Mouse (Mus musculus): ENCODE measurements around the gene Anapc15. TPM values are rescaled to one million over a fixed set of nuclear protein-coding genes. Genes with fewer than 3 reads are reported as not detected.

Anapc15 gene
- polyA plus RNA-seq, 1 experiment from 2014 or later = 80.4 TPM

DNA sequence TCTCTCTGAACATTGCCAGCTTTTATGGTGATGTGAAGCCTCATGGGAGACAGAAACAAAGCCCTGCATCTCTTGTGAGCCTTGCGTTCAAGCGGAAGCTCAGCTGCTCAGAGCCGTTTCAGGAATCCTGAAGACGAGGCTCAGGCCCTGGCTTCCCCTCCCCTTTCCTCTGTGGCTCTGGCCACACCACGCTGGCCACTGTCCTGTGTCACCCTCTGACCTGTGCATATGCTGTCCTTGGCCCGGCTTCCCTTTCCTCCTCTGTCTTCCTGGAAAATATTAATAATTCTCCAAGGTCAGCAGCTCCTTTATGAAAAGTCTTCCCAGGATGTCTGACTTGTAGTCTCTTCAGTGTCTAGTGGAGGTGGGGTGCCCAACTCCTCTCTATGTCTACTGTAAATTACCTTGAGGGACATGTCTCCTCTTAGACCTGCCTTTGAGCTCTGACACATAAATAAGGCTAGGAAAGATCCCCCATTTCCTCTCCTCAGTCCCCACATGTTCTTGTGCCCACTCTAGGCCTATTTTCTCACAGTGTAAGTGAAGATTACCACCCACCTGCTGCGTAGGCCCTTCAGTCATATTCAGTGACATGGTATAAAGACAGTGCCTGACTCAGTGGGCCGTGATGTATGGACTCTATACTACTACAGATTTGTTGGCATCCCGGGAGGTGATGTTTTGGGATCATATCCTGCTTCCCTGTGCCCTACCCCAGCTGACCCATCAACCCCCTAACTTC, 19.1 kb downstream of the Anapc15 start:
- no peak for ATAC-seq (ENCODE audit: borderline replicate concordance, extremely low read depth, low FRiP score, low TSS enrichment)
- no peak overlapping the region for H3K27ac ChIP-seq
- H3K9me3 ChIP-seq = no peaks in the 10 kb centered on the region
- WGBS = 66% methylated on average over 9 of the region's 9 CpGs
- no peak overlapping the region for H3K4me2 ChIP-seq
- no peaks in the 10 kb centered on the region for H3K36me3 ChIP-seq
- no peaks in the 10 kb centered on the region for H3K27me3 ChIP-seq
- no peak overlapping the region for H3K9ac ChIP-seq
- H3K4me1 ChIP-seq = no peaks in the 10 kb centered on the region
- H3K4me3 ChIP-seq = no peak overlapping the region

DNA sequence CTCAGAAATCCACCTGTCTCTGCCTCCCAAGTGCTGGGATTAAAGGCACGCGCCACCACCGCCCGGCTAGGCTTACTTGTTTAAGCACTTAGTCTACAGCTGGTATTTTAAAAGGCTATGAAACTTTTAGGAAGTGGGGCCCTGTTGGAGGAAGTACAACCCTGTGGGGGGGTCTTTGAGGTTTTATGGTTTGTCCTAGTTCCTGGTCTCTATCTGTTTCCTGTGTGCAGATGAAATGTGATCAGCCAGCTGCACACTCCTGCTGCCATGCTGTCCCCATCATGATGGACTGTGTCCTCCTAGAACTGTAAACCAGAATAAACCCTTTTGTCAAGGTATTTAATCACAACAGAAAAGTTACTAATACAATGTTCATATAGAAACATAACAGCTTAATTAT, 20.6 kb downstream of the Anapc15 start:
- Histone ChIP-seq H3K4me1 (no peaks in the 10 kb centered on the region), H3K27ac (no peak overlapping the region), H3K27me3 (no peaks in the 10 kb centered on the region), H3K4me3 (no peak overlapping the region), H3K36me3 (no peaks in the 10 kb centered on the region), H3K9ac (no peak overlapping the region), H3K9me3 (no peaks in the 10 kb centered on the region), H3K4me2 (no peak overlapping the region)
- ATAC-seq (ENCODE audit: borderline replicate concordance, extremely low read depth, low FRiP score, low TSS enrichment) = no peak
- WGBS = 93% methylated on average over 4 of the region's 4 CpGs

DNA sequence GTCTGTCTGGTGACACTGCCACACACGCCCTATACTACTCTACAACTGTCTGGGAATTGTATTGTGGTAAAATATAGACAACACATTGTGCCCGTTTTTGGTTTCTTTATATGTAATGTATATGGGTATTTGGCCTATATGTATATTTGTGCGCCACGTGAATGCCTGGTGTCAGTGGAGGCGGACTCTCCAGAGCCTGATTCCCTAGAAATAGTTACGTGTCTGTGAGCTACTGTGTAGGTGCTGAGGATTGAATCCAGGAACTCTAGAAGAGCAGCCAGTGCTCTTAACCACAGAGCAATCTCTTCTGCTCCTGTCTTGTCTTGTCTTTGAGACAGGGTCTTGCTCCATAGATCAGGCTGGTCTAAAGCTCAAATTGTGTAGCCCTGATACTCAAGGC, 22.8 kb downstream of the Anapc15 start:
- 81% methylated on average over 6 of the region's 6 CpGs for WGBS
- Histone ChIP-seq H3K27ac (no peak overlapping the region), H3K4me3 (no peak overlapping the region), H3K9me3 (no peaks in the 10 kb centered on the region), H3K36me3 (no peaks in the 10 kb centered on the region), H3K27me3 (no peaks in the 10 kb centered on the region), H3K4me1 (no peaks in the 10 kb centered on the region), H3K9ac (no peak overlapping the region), H3K4me2 (no peak overlapping the region)
- ATAC-seq (ENCODE audit: borderline replicate concordance, extremely low read depth, low FRiP score, low TSS enrichment) = no peak

DNA sequence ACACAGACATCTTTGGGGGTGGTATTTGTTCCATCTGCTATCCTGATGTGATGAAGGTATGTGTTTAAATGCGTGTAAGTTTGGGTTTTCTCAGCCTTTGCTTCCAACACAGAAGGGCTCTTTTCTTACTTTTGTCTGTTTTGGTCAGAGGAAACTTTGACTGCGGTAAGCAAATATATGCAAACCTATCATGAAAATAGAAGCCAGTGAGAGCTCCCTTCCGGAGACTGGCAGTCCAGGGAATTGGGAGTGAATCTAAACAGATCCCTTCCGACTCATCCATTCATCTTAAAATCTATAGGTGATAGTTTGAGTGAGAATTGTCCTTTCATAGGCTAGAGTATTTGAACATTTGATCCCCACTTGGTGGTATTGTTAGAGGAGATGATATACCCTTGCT, 24.9 kb downstream of the Anapc15 start:
- Histone ChIP-seq H3K4me3 (no peak overlapping the region), H3K9me3 (no peaks in the 10 kb centered on the region), H3K27ac (no peak overlapping the region), H3K36me3 (no peaks in the 10 kb centered on the region), H3K27me3 (no peaks in the 10 kb centered on the region), H3K9ac (no peak overlapping the region), H3K4me2 (no peak overlapping the region), H3K4me1 (no peaks in the 10 kb centered on the region)
- WGBS = 79% methylated on average over 4 of the region's 4 CpGs
- ATAC-seq (ENCODE audit: borderline replicate concordance, extremely low read depth, low FRiP score, low TSS enrichment) = no peak

DNA sequence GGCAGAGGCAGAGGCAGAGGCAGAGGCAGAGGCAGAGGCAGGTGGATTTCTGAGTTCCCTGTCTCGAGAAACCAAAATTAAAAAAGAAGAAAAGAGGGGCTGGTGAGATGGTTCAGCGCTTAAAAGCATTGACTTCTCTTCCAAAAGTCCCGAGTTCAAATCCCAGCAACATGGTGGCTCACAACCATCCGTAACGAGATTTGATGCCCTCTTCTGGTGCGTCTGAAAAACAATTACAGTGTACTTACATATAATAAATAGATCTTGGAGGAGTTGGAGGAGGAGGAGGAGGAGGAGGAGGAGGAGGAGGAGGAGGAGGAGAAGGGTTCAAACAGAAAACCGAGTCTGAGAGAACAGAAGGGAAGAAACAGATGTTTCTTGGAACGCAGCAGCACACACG, 32.2 kb downstream of the Anapc15 start:
- Histone ChIP-seq H3K27me3 (no peaks in the 10 kb centered on the region), H3K9ac (peak overlapping the region; percentile 47), H3K27ac (peak overlapping the region; percentile 95), H3K4me3 (peak overlapping the region; percentile 66), H3K36me3 (0 out of 2 replicates have a peak, but pooled peaks cover under 1% of the 10 kb centered on the region), H3K9me3 (no peaks in the 10 kb centered on the region), H3K4me1 (peaks cover 11% of the 10 kb centered on the region; the same call in 1 of the 2 replicates), H3K4me2 (peak overlapping the region; percentile 46)
- 0 out of 2 replicates have a peak, but pooled peaks have one; percentile 1 for ATAC-seq (ENCODE audit: borderline replicate concordance, extremely low read depth, low FRiP score, low TSS enrichment)
- 37% methylated on average over 9 of the region's 9 CpGs for WGBS

DNA sequence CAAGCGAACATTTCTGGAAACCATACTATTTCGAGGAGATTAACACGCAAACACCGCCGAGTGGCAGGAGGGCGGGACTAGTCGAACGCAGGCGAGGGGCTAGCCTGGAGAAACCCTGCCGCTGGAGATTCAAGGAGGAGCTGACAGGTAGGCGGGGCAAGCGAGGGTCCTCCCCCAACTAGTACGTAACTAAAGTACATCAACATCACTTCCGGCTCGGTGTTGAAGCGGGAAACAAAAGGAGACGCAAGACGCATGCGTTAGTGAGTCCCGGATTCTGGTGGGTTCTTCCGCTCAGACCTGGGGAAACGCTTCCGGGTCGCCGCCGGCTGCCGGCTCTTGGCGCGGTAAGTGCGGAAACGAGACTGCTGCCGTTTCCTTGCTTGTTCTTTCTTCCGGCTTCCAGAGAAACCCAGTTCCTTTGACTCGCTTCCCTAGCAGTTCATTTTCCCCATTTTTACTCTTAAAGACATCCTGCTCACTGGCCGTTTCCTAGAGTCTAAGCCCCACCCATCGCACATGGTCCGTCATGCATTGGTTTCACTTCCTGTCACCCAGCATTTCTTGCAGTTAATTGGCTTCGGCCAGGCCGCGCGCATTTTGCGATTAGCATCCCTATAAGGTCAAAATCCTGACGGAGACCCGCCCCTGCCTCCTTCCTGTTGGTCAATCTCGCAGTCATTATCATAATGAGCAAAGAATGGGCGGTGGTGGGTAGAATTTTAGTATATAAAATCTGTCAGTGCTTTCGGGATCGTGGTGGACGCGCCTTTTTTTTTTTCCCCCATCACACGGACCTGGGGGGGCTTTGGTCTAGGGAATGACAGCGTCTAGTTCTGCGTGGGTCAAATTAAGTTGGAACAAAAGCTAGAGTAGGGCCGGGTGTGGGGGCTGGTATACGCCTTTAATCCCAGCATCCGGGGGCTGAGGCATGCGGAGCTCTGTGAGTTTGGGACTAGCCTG, 32.9 kb downstream of the Anapc15 start:
- H3K4me2 ChIP-seq = peak overlapping the region; percentile 56
- no peaks in the 10 kb centered on the region for H3K9me3 ChIP-seq
- H3K27ac ChIP-seq = peak overlapping the region; percentile 95
- peaks cover 4% of the 10 kb centered on the region; the same call in 1 of the 2 replicates for H3K36me3 ChIP-seq
- ATAC-seq (ENCODE audit: borderline replicate concordance, extremely low read depth, low FRiP score, low TSS enrichment) = peak; percentile 98
- H3K4me1 ChIP-seq = peaks cover 11% of the 10 kb centered on the region; the same call in 1 of the 2 replicates
- WGBS = under 1% methylated on average over 57 of the region's 57 CpGs
- peak overlapping the region; percentile 66 for H3K4me3 ChIP-seq
- H3K9ac ChIP-seq = peak overlapping the region; percentile 60
- H3K27me3 ChIP-seq = no peaks in the 10 kb centered on the region

DNA sequence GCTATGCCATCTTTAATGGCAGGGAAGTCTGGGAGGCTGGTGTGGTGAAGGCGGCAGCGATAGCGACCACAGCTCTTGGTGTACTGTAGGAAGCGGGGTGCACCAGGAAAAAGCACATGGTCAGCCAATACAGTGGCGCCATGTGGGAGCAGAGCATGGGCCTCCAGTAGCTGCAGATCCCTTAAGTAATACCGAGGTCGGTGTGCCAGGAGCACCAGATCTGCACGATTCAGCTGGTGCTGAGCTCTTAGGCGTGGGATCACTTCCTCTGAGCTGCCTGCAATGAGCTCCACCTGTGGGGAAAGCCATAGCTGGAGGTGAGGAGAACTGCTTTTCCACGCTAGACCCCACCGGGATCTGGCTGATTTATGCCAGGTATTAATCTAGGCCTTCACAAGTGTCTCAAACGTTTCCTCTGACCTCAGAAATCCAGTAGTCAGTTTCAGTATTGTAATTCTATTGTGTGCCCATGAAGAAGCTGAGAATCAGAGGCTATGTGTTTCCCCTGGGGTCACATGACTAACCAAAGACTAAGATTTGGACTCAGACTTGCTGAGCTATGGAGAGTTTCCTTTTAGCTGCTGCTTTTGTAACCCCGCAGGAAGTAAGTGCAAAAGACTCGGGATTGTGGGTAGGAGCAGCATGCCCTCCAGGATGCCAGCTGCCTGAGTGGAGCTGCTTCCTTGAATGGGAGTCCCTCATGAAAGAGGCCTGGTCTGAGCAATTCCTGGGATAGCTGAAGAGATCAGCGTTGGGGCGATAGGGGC, 37.0 kb downstream of the Anapc15 start:
- Histone ChIP-seq H3K27me3 (no peaks in the 10 kb centered on the region), H3K4me1 (peaks cover 12% of the 10 kb centered on the region), H3K9ac (no peak overlapping the region), H3K27ac (no peak overlapping the region), H3K4me2 (no peak overlapping the region), H3K36me3 (peaks cover 4% of the 10 kb centered on the region; the same call in 1 of the 2 replicates), H3K9me3 (no peaks in the 10 kb centered on the region), H3K4me3 (no peak overlapping the region)
- no peak for ATAC-seq (ENCODE audit: borderline replicate concordance, extremely low read depth, low FRiP score, low TSS enrichment)
- WGBS = 86% methylated on average over 16 of the region's 16 CpGs

DNA sequence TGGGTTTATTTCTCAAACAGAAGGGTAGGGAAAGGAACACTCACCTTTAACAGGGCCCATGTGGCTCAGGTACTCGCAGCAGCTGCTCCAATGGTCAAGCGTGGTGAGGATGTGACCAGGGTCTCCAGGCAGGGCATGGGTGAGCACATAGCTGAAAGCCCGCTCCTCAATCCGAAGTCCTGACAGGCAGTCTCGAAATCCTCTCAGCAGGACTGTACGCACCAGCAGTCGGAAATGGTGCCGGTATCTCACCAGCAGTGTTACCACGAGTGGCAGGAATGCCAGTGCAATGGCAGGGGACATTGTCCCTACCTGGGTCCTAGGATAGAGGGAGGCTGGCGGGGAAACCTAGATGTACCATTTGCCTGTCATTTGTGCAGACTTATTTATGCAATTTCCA, 38.5 kb downstream of the Anapc15 start:
- ATAC-seq (ENCODE audit: borderline replicate concordance, extremely low read depth, low FRiP score, low TSS enrichment) = no peak
- WGBS = 93% methylated on average over 10 of the region's 10 CpGs

DNA sequence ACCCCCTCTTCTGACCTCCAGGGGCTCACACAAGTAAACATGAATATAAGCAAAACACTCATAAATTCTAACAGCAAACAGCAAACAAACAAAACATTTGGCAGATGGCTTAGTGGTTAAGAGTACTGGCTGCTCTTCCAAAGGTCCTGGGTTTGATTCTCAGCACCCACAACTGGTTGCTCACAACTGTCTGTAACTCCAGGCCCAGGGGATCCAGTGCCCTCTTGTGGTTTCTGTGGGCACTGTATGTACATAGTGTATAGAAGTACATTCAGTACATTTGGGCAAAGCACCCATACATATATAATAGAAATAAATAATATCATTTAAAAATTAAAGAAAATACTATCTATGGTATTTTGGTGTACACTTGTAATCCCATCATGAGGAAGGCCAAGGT, 39.3 kb downstream of the Anapc15 start:
- H3K4me2 ChIP-seq = no peak overlapping the region
- H3K9me3 ChIP-seq = no peaks in the 10 kb centered on the region
- H3K4me1 ChIP-seq = peaks cover 18% of the 10 kb centered on the region
- H3K27me3 ChIP-seq = no peaks in the 10 kb centered on the region
- peaks cover 4% of the 10 kb centered on the region; the same call in 1 of the 2 replicates for H3K36me3 ChIP-seq
- no peak overlapping the region for H3K4me3 ChIP-seq
- H3K9ac ChIP-seq = no peak overlapping the region
- no peak for ATAC-seq (ENCODE audit: borderline replicate concordance, extremely low read depth, low FRiP score, low TSS enrichment)
- no peak overlapping the region for H3K27ac ChIP-seq

More for the DNA sequence above, 38.5 kb downstream of the Anapc15 start:
- no peak overlapping the region for H3K4me2 ChIP-seq
- peaks cover 18% of the 10 kb centered on the region for H3K4me1 ChIP-seq
- H3K9me3 ChIP-seq = no peaks in the 10 kb centered on the region
- H3K27ac ChIP-seq = no peak overlapping the region
- no peaks in the 10 kb centered on the region for H3K27me3 ChIP-seq
- no peak overlapping the region for H3K9ac ChIP-seq
- no peak overlapping the region for H3K4me3 ChIP-seq
- peaks cover 4% of the 10 kb centered on the region; the same call in 1 of the 2 replicates for H3K36me3 ChIP-seq

DNA sequence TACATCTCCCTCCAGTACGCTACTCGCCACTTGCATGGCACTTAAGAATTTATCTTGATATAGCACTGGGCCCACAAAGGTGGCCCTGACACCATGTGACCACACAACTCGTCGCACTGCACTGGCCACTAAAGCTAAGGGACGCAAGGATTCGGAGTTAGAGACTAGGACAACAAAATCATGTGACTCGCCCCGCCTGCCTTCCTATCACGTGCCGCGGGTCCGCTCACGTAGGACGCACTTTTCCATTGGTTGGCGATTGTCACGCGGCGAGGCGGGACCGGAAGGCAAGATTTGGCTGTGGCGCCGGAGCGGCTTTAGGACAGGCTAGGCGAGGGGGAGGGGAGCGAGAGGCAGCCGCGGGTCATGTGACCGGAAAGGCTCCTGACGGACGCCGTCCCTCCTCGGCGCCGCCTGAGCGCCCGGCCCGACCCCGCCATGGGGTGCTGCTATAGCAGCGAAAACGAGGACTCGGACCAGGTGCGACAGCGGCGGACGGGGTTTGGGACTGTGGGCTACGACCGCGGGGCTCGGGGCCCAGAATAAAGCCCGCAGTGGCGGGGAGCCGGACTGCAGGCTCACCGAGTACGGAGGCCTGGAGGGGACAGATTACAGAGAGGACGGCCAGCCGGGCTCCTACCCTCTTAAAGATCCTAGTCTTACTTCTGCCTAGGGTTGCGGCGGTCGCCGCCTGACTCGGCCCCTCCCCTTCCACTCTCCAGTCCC, 42.2 kb downstream of the Anapc15 start, which contains the start of gene Lamtor1:
Lamtor1 (plus strand) TSS at position 344 of the 726 bp plus-strand sequence.
- peak; percentile 97 for ATAC-seq (ENCODE audit: borderline replicate concordance, extremely low read depth, low FRiP score, low TSS enrichment)
- under 1% methylated on average over 60 of the region's 61 CpGs for WGBS
- peaks cover 15% of the 10 kb centered on the region for H3K36me3 ChIP-seq

DNA sequence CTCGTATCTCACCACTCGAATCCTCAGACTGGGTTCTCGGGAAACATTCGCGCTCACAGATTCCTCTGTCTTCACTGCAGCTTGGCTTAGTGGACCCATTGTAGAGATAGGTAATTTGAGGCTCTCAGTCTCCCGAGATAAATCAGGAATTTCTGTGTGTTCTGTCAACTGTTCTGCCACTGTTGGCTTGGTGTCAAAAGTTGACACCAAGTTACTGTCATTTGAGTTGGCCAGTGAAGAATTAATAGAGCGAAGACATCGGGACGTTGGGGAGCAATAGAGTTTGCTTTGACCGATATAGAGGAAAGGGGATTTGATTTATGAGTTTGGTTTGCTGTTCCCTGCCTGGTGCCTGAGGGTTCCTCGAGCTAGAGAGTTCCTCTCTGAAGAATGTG, 42.8 kb downstream of the Anapc15 start, which contains the start of gene Tomt:
Tomt (minus strand) TSS at position 73 of the 395 bp plus-strand sequence.
- no peak for ATAC-seq (ENCODE audit: borderline replicate concordance, extremely low read depth, low FRiP score, low TSS enrichment)

More for the DNA sequence above, 42.2 kb downstream of the Anapc15 start, which contains the start of gene Lamtor1:
- peaks cover 24% of the 10 kb centered on the region for H3K4me1 ChIP-seq
- peak within 1 kb of the TSS; percentile 86 for H3K4me3 ChIP-seq
- H3K9me3 ChIP-seq = no peaks in the 10 kb centered on the region
- peak within 1 kb of the TSS; percentile 96 for H3K9ac ChIP-seq
- peak within 1 kb of the TSS; percentile 86 for H3K4me2 ChIP-seq
- H3K27ac ChIP-seq = peak within 1 kb of the TSS; percentile 98
- H3K27me3 ChIP-seq = no peaks in the 10 kb centered on the region

More for the DNA sequence above, 42.8 kb downstream of the Anapc15 start, which contains the start of gene Tomt:
- peaks cover 17% of the 10 kb centered on the region for H3K36me3 ChIP-seq
- WGBS = 8% methylated on average over 11 of the region's 11 CpGs
- H3K27ac ChIP-seq = peak within 1 kb of the TSS; percentile 98
- H3K9me3 ChIP-seq = no peaks in the 10 kb centered on the region
- peak within 1 kb of the TSS; percentile 86 for H3K4me2 ChIP-seq
- no peaks in the 10 kb centered on the region for H3K27me3 ChIP-seq
- H3K4me3 ChIP-seq = peak within 1 kb of the TSS; percentile 86
- peak within 1 kb of the TSS; percentile 96 for H3K9ac ChIP-seq
- peaks cover 24% of the 10 kb centered on the region for H3K4me1 ChIP-seq
